Mouse (Mus musculus) G1E (cell line): ENCODE measurements around the gene Ryr1.

Source experiments
- CTCF ChIP-seq: IDR thresholded peaks from 2 replicates; pipeline ENCODE4 v1.5.1; 2012; ENCODE audit warnings: low read depth, low read length, inconsistent platforms, mixed read lengths
- GATA2 ChIP-seq: IDR thresholded peaks from 2 replicates; pipeline ENCODE4 v1.6.1; 2012; ENCODE audit warnings: low read depth, low read length, inconsistent platforms, borderline replicate concordance
- POLR2AphosphoS5 ChIP-seq: IDR thresholded peaks from 2 replicates; pipeline ENCODE4 v1.6.1; 2012; ENCODE audit warnings: low read depth, low read length, inconsistent platforms; ENCODE audit not compliant: insufficient replicate concordance
- TAL1 ChIP-seq: conservative IDR thresholded peaks from 2 replicates; pipeline ENCODE4 v1.6.1; 2012; ENCODE audit warnings: low read depth, low read length, inconsistent platforms, mixed read lengths

- no peak for TF ChIP-seq CTCF
- no peak for TF ChIP-seq TAL1
- TF ChIP-seq POLR2AphosphoS5 = no peak
- TF ChIP-seq GATA2 = no peak
These were observed 98.8 kb downstream of the Ryr1 start for GRCm38 (mm10) chr7:29026195-29026594.
